ENCODE assay signal across 11 mouse cellular contexts in genomic region chr7:137060488-137060887, GRCm38 (mm10).
DNase-seq lines count a peak whose midpoint lies in the region; ATAC-seq and TF ChIP-seq lines count a peak whose summit lies in the region.
"Had no signal": no experiment of that assay in that cellular context is flagged by ENCODE, and none has a peak within 500 bp of the region (broad histone marks: within the 10 kb centered on the region; RNA-seq: fewer than 3 reads in every experiment).

No protein-coding gene starts in this region.

- TF ChIP-seq POLR2A in liver, adult 2 months (IDR thresholded peaks at IDR 0.05; ENCODE audit: extremely low read depth, insufficient read depth, low read length), result no peak

- no peak for ATAC-seq in forebrain, postnatal 0 days
- ATAC-seq in forebrain, embryonic 13.5 days, result no peak
- ATAC-seq in liver, embryonic 11.5 days (replicated peaks; ENCODE audit: low FRiP score), result no peak

- H3K4me3 ChIP-seq in forebrain, postnatal 0 days (ENCODE audit: low read depth, low read length), result no peak overlapping the region
- H3K4me3 ChIP-seq in forebrain, embryonic 13.5 days, result no peak overlapping the region
- no peak overlapping the region for H3K4me3 ChIP-seq in liver, adult 2 months (ENCODE audit: insufficient read depth, low read depth, low read length)
- no peak overlapping the region for H3K4me3 ChIP-seq in liver, embryonic 11.5 days (ENCODE audit: low read depth, low read length)
- H3K4me3 ChIP-seq: hindbrain, embryonic 15.5 days; myocyte had no signal

- no peaks in the 10 kb centered on the region for H3K79me2 ChIP-seq in liver, adult 2 months (ENCODE audit: control insufficient read depth, insufficient read depth, low read length)

- H3K9ac ChIP-seq in forebrain, postnatal 0 days, result no peak overlapping the region
- H3K9ac ChIP-seq in forebrain, embryonic 13.5 days, result no peak overlapping the region
- H3K9ac ChIP-seq in liver, adult 2 months (ENCODE audit: low read depth, low read length), result no peak overlapping the region
- no peak overlapping the region for H3K9ac ChIP-seq in liver, embryonic 11.5 days (ENCODE audit: low read depth, low read length)
- H3K9ac ChIP-seq: hindbrain, embryonic 15.5 days had no signal

- TF ChIP-seq CTCF in forebrain, postnatal 0 days (IDR thresholded peaks at IDR 0.05; ENCODE audit: low read depth), result peak; percentile 43; the same call in 1 of the 2 replicates
- TF ChIP-seq CTCF in liver, adult 2 months (IDR thresholded peaks at IDR 0.05; ENCODE audit: low read depth, low read length), result peak; percentile 36; the same call in 1 of the 2 replicates

- WGBS in forebrain, postnatal 0 days, result 44% methylated on average over 3 of the region's 3 CpGs
- 42% methylated on average over 3 of the region's 3 CpGs for WGBS in forebrain, embryonic 13.5 days
- 42% methylated on average over 3 of the region's 3 CpGs for WGBS in liver, adult 2 months
- WGBS in liver, embryonic 11.5 days, result 30% methylated on average over 3 of the region's 3 CpGs

- no peaks in the 10 kb centered on the region for H3K9me3 ChIP-seq in forebrain, postnatal 0 days (ENCODE audit: low read length)
- H3K9me3 ChIP-seq in forebrain, embryonic 13.5 days (replicated peaks), result no peaks in the 10 kb centered on the region
- H3K9me3 ChIP-seq in liver, embryonic 11.5 days (ENCODE audit: control insufficient read depth, low read length), result no peaks in the 10 kb centered on the region
- H3K9me3 ChIP-seq: hindbrain, embryonic 15.5 days had no signal

- H3K4me1 ChIP-seq in forebrain, postnatal 0 days (ENCODE audit: insufficient read depth), result no peaks in the 10 kb centered on the region
- H3K4me1 ChIP-seq in forebrain, embryonic 13.5 days, result no peaks in the 10 kb centered on the region; the same call in 1 of the 2 replicates
- no peaks in the 10 kb centered on the region for H3K4me1 ChIP-seq in liver, adult 2 months (ENCODE audit: control insufficient read depth, insufficient read depth, low read length)
- H3K4me1 ChIP-seq in liver, embryonic 11.5 days (replicated peaks; ENCODE audit: control insufficient read depth, insufficient read depth, low read length), result no peaks in the 10 kb centered on the region

- no peak overlapping the region for H3K27ac ChIP-seq in forebrain, postnatal 0 days (ENCODE audit: low read depth, low read length)
- H3K27ac ChIP-seq in forebrain, embryonic 13.5 days, result no peak overlapping the region
- no peak overlapping the region for H3K27ac ChIP-seq in liver, adult 2 months (replicated peaks; ENCODE audit: insufficient read depth, low read depth, low read length)
- H3K27ac ChIP-seq in liver, embryonic 11.5 days (ENCODE audit: low read depth, low read length), result no peak overlapping the region
- H3K27ac ChIP-seq: hindbrain, embryonic 15.5 days had no signal

- no peak for DNase-seq in forebrain, postnatal 0 days
- DNase-seq in liver, adult 2 months (ENCODE audit: extremely low read depth, low read depth, low spot score), result no peak
- DNase-seq in liver, embryonic 11.5 days (ENCODE audit: low spot score), result no peak
- peak; percentile 13 to 37 for DNase-seq in B cell, adult 2 months
- peak; percentile 50 for DNase-seq in adipocyte (ENCODE audit: low spot score)
- DNase-seq in cerebellum, adult 18-20 months, result no peak
- DNase-seq in layer of hippocampus, postnatal 36 days, result no peak
- DNase-seq: right cerebral cortex, adult 18-20 months had no signal

- no peaks in the 10 kb centered on the region for H3K36me3 ChIP-seq in forebrain, postnatal 0 days (ENCODE audit: insufficient read depth)
- H3K36me3 ChIP-seq in forebrain, embryonic 13.5 days (ENCODE audit: poor library complexity, severe bottlenecking), result no peaks in the 10 kb centered on the region
- no peaks in the 10 kb centered on the region for H3K36me3 ChIP-seq in liver, adult 2 months (ENCODE audit: control insufficient read depth, insufficient read depth, low read length)
- no peaks in the 10 kb centered on the region for H3K36me3 ChIP-seq in liver, embryonic 11.5 days (ENCODE audit: control insufficient read depth, insufficient read depth, low read length)
- H3K36me3 ChIP-seq: hindbrain, embryonic 15.5 days had no signal

- no peaks in the 10 kb centered on the region for H3K27me3 ChIP-seq in forebrain, postnatal 0 days (ENCODE audit: insufficient read depth, low read length)
- no peaks in the 10 kb centered on the region for H3K27me3 ChIP-seq in forebrain, embryonic 13.5 days
- no peaks in the 10 kb centered on the region for H3K27me3 ChIP-seq in liver, adult 2 months (ENCODE audit: control insufficient read depth, insufficient read depth, low read length)
- H3K27me3 ChIP-seq in liver, embryonic 11.5 days (replicated peaks; ENCODE audit: control insufficient read depth, insufficient read depth, low read length), result no peaks in the 10 kb centered on the region
- H3K27me3 ChIP-seq: hindbrain, embryonic 15.5 days had no signal

- no peak overlapping the region for H3K4me2 ChIP-seq in forebrain, postnatal 0 days (ENCODE audit: low read depth)
- H3K4me2 ChIP-seq in forebrain, embryonic 13.5 days, result no peak overlapping the region
- H3K4me2 ChIP-seq in liver, embryonic 11.5 days, result no peak overlapping the region
- H3K4me2 ChIP-seq: hindbrain, embryonic 15.5 days had no signal

Comparison
In these comparisons a context has a peak if more than half of its experiments do, and no peak if none do; other contexts are left out.
1. DNase-seq: peak in B cell, adult 2 months (2 of 2) and adipocyte (single experiment); none in forebrain, postnatal 0 days (single experiment), liver, adult 2 months (single experiment), liver, embryonic 11.5 days (single experiment), cerebellum, adult 18-20 months (0 of 2) and layer of hippocampus, postnatal 36 days (0 of 2).